Mouse (Mus musculus) midbrain, embryonic 12.5 days (tissue): ENCODE measurements around the gene Grn. TPM values are rescaled to one million over a fixed set of nuclear protein-coding genes. Genes with fewer than 3 reads are reported as not detected.

Source experiments
- ATAC-seq: fragments of 200-750 bp; cut with Nextera tagmentation; 2 replicates; pipeline ENCODE4 v1.8.0; 2017; ENCODE audit warnings: low read depth, moderate TSS enrichment, moderate library complexity; ENCODE audit not compliant: low FRiP score
- H3K27ac ChIP-seq: fragments of 300-500 bp; sonication (generic); replicated peaks from 2 replicates; pipeline ENCODE4 v1.5.1; 2016; ENCODE audit warnings: mild to moderate bottlenecking
- H3K27me3 ChIP-seq: fragments of 300-500 bp; sonication (generic); 2 replicates; pipeline ENCODE4 v1.6.1; 2016; ENCODE audit warnings: mild to moderate bottlenecking
- H3K36me3 ChIP-seq: fragments of 300-500 bp; sonication (generic); 2 replicates; pipeline ENCODE4 v1.6.1; 2016
- H3K4me1 ChIP-seq: fragments of 300-500 bp; sonication (generic); 2 replicates; pipeline ENCODE4 v1.6.1; 2016
- H3K4me2 ChIP-seq: fragments of 300-500 bp; sonication (generic); replicated peaks from 2 replicates; pipeline ENCODE4 v1.6.1; 2016; ENCODE audit warnings: mild to moderate bottlenecking, moderate library complexity
- H3K4me3 ChIP-seq: fragments of 300-500 bp; sonication (generic); 2 replicates; pipeline ENCODE4 v1.5.1; 2016; ENCODE audit warnings: mild to moderate bottlenecking
- H3K9ac ChIP-seq: fragments of 300-500 bp; sonication (generic); replicated peaks from 2 replicates; pipeline ENCODE4 v1.6.1; 2016; ENCODE audit warnings: mild to moderate bottlenecking, moderate library complexity
- H3K9me3 ChIP-seq: fragments of 300-500 bp; sonication (generic); 2 replicates; pipeline ENCODE4 v1.6.1; 2016; ENCODE audit warnings: mild to moderate bottlenecking
- WGBS: fragments of 180-500 bp; shearing (Covaris S2); methylation state at CpG from one replicate; pipeline ENCODE4 v1.1.7; 2016; 5-methylcytosine and 5-hydroxymethylcytosine counted together
- polyA plus RNA-seq: library from polyadenylated mRNA; unstranded; fragments of >200 nt; fragmentation: Nextera tagmentation; extraction: Ambion mirVana; gene quantifications from 2 replicates; pipeline ENCODE4 v1.2.1, GENCODE M21; 2016

The Grn gene
- polyA plus RNA-seq, 1 experiment from 2014 or later, result 82.7 TPM

- Histone ChIP-seq H3K4me1 (peaks cover 55% of the 10 kb centered on the region), H3K27ac (peak overlapping the region; percentile 92), H3K27me3 (peaks cover 14% of the 10 kb centered on the region), H3K4me3 (peak overlapping the region; percentile 67), H3K36me3 (0 out of 2 replicates have a peak, but pooled peaks cover 9% of the 10 kb centered on the region), H3K4me2 (peak overlapping the region; percentile 63), H3K9me3 (no peaks in the 10 kb centered on the region), H3K9ac (peak overlapping the region; percentile 83)
- WGBS, result 6% methylated on average over 17 of the region's 17 CpGs
- peak; percentile 57 for ATAC-seq
Measured at GRCm38 (mm10) chr11:102393719-102394420, 36.2 kb upstream of the Grn start.

GRCm38 (mm10) chr11:102394421-102395124 lies 35.5 kb upstream of the Grn start:
- H3K36me3 ChIP-seq, result peaks cover 12% of the 10 kb centered on the region; the same call in 1 of the 2 replicates
- peak overlapping the region; percentile 63 for H3K4me2 ChIP-seq
- 73% methylated on average over 9 of the region's 9 CpGs for WGBS
- no peak for ATAC-seq
- H3K9ac ChIP-seq, result peak overlapping the region; percentile 83
- H3K4me3 ChIP-seq, result peak overlapping the region; percentile 67
- peaks cover 62% of the 10 kb centered on the region for H3K4me1 ChIP-seq
- peaks cover 21% of the 10 kb centered on the region for H3K27me3 ChIP-seq
- peak overlapping the region; percentile 92 for H3K27ac ChIP-seq
- H3K9me3 ChIP-seq, result no peaks in the 10 kb centered on the region

GRCm38 (mm10) chr11:102395250-102395649 lies 34.9 kb upstream of the Grn start:
- Histone ChIP-seq H3K9me3 (no peaks in the 10 kb centered on the region), H3K4me3 (peak overlapping the region; percentile 67), H3K27me3 (peaks cover 28% of the 10 kb centered on the region), H3K36me3 (peaks cover 19% of the 10 kb centered on the region; the same call in 1 of the 2 replicates), H3K27ac (peak overlapping the region; percentile 92), H3K4me2 (peak overlapping the region; percentile 63), H3K4me1 (peaks cover 68% of the 10 kb centered on the region), H3K9ac (peak overlapping the region; percentile 83)
- 0% methylated on average over 5 of the region's 5 CpGs for WGBS
- ATAC-seq, result no peak

- 65% methylated on average over 6 of the region's 6 CpGs for WGBS
- H3K27me3 ChIP-seq, result peaks cover 38% of the 10 kb centered on the region
- peak overlapping the region; percentile 67; the same call in 1 of the 2 replicates for H3K4me3 ChIP-seq
- ATAC-seq, result no peak
- H3K9ac ChIP-seq, result 0 out of 2 replicates have a peak overlapping the region, but pooled peaks have one; percentile 83
- H3K4me1 ChIP-seq, result peaks cover 73% of the 10 kb centered on the region
- no peaks in the 10 kb centered on the region for H3K9me3 ChIP-seq
- peak overlapping the region; percentile 63 for H3K4me2 ChIP-seq
- peaks cover 29% of the 10 kb centered on the region for H3K36me3 ChIP-seq
- 0 out of 2 replicates have a peak overlapping the region, but pooled peaks have one; percentile 92 for H3K27ac ChIP-seq
Measured at GRCm38 (mm10) chr11:102396263-102396662, 33.9 kb upstream of the Grn start.

GRCm38 (mm10) chr11:102396671-102397141 lies 33.4 kb upstream of the Grn start:
- H3K9ac ChIP-seq, result peak overlapping the region; percentile 7; the same call in 1 of the 2 replicates
- H3K27ac ChIP-seq, result no peak overlapping the region
- peaks cover 32% of the 10 kb centered on the region for H3K36me3 ChIP-seq
- peak overlapping the region; percentile 63 for H3K4me2 ChIP-seq
- no peak for ATAC-seq
- peaks cover 73% of the 10 kb centered on the region for H3K4me1 ChIP-seq
- 78% methylated on average over 7 of the region's 7 CpGs for WGBS
- H3K27me3 ChIP-seq, result peaks cover 38% of the 10 kb centered on the region
- H3K4me3 ChIP-seq, result 0 out of 2 replicates have a peak overlapping the region, but pooled peaks have one; percentile 6
- H3K9me3 ChIP-seq, result no peaks in the 10 kb centered on the region

- H3K4me2 ChIP-seq, result 0 out of 2 replicates have a peak overlapping the region, but pooled peaks have one; percentile 63
- ATAC-seq, result no peak
- peaks cover 47% of the 10 kb centered on the region for H3K36me3 ChIP-seq
- H3K9me3 ChIP-seq, result no peaks in the 10 kb centered on the region
- H3K27me3 ChIP-seq, result peaks cover 38% of the 10 kb centered on the region
- H3K9ac ChIP-seq, result peak overlapping the region; percentile 37; the same call in 1 of the 2 replicates
- 83% methylated on average over 20 of the region's 20 CpGs for WGBS
- H3K4me1 ChIP-seq, result peaks cover 66% of the 10 kb centered on the region
- H3K27ac ChIP-seq, result no peak overlapping the region
- no peak overlapping the region for H3K4me3 ChIP-seq
Measured at GRCm38 (mm10) chr11:102398007-102398825, 31.9 kb upstream of the Grn start.

GRCm38 (mm10) chr11:102399107-102399506 lies 31.0 kb upstream of the Grn start:
- Histone ChIP-seq H3K4me2 (no peak overlapping the region; the same call in 1 of the 2 replicates), H3K4me3 (no peak overlapping the region), H3K9me3 (no peaks in the 10 kb centered on the region), H3K4me1 (peaks cover 60% of the 10 kb centered on the region), H3K27me3 (peaks cover 38% of the 10 kb centered on the region), H3K9ac (no peak overlapping the region), H3K36me3 (peaks cover 56% of the 10 kb centered on the region), H3K27ac (no peak overlapping the region)
- no peak for ATAC-seq
- WGBS, result 20% methylated on average over 15 of the region's 15 CpGs

- Histone ChIP-seq H3K36me3 (peaks cover 62% of the 10 kb centered on the region), H3K9me3 (no peaks in the 10 kb centered on the region), H3K27ac (0 out of 2 replicates have a peak overlapping the region, but pooled peaks have one; percentile 10), H3K27me3 (peaks cover 38% of the 10 kb centered on the region), H3K9ac (no peak overlapping the region), H3K4me1 (peaks cover 58% of the 10 kb centered on the region), H3K4me3 (peak overlapping the region; percentile 18; the same call in 1 of the 2 replicates), H3K4me2 (peak overlapping the region; percentile 36)
- no peak for ATAC-seq
- WGBS, result 2% methylated on average over 33 of the region's 34 CpGs
Measured at GRCm38 (mm10) chr11:102399610-102400072, 30.5 kb upstream of the Grn start.

GRCm38 (mm10) chr11:102400513-102401084 lies 29.5 kb upstream of the Grn start:
- Histone ChIP-seq H3K4me2 (no peak overlapping the region), H3K9me3 (no peaks in the 10 kb centered on the region), H3K27ac (0 out of 2 replicates have a peak overlapping the region, but pooled peaks have one; percentile 6), H3K4me1 (peaks cover 58% of the 10 kb centered on the region), H3K9ac (no peak overlapping the region), H3K36me3 (peaks cover 63% of the 10 kb centered on the region), H3K27me3 (peaks cover 38% of the 10 kb centered on the region), H3K4me3 (no peak overlapping the region)
- no peak for ATAC-seq
- 28% methylated on average over 12 of the region's 12 CpGs for WGBS

- H3K27ac ChIP-seq, result 0 out of 2 replicates have a peak overlapping the region, but pooled peaks have one; percentile 36
- WGBS, result 51% methylated on average over 12 of the region's 12 CpGs
- no peak for ATAC-seq
Measured at GRCm38 (mm10) chr11:102401898-102402500, 28.1 kb upstream of the Grn start.

More at GRCm38 (mm10) chr11:102401898-102402500, 28.1 kb upstream of the Grn start:
- Histone ChIP-seq H3K27me3 (peaks cover 38% of the 10 kb centered on the region), H3K4me2 (no peak overlapping the region), H3K36me3 (peaks cover 63% of the 10 kb centered on the region), H3K4me1 (peaks cover 57% of the 10 kb centered on the region), H3K9me3 (no peaks in the 10 kb centered on the region), H3K9ac (no peak overlapping the region), H3K4me3 (no peak overlapping the region)
